Mouse (Mus musculus): ENCODE data around the gene Sdha. TPM values are rescaled to one million over a fixed set of nuclear protein-coding genes. Genes with fewer than 3 reads are reported as not detected.

Sdha gene
- polyA plus RNA-seq, 1 experiment from 2014 or later: 202 TPM

- no peaks in the 10 kb centered on the region for H3K36me3 ChIP-seq
- H3K4me3 ChIP-seq: no peak overlapping the region
- peaks cover 24% of the 10 kb centered on the region for H3K27me3 ChIP-seq
- no peaks in the 10 kb centered on the region for H3K9me3 ChIP-seq
- no peak overlapping the region for H3K4me2 ChIP-seq
- WGBS: 83% methylated on average over 7 of the region's 7 CpGs
- H3K4me1 ChIP-seq (replicated peaks): peaks cover 7% of the 10 kb centered on the region
- H3K27ac ChIP-seq: no peak overlapping the region
- no peak for ATAC-seq (ENCODE audit: low FRiP score)
- H3K9ac ChIP-seq: no peak overlapping the region
Observed at GRCm38 (mm10) chr13:74296376-74296775, 53.7 kb downstream of the Sdha start.

GRCm38 (mm10) chr13:74292167-74292566, 57.9 kb downstream of the Sdha start, which contains the start of gene Ahrr:
TSS of gene Ahrr (minus strand) at chr13:74292331.
- Histone ChIP-seq H3K4me1 (replicated peaks) (peaks cover 7% of the 10 kb centered on the region), H3K4me3 (peak within 1 kb of the TSS; percentile 28), H3K27ac (no peak within 1 kb of the TSS), H3K4me2 (peak within 1 kb of the TSS; percentile 56), H3K9me3 (no peaks in the 10 kb centered on the region), H3K27me3 (peaks cover 32% of the 10 kb centered on the region), H3K36me3 (no peaks in the 10 kb centered on the region), H3K9ac (peak within 1 kb of the TSS; percentile 52)
- no peak for ATAC-seq (ENCODE audit: low FRiP score)
- WGBS: 1% methylated on average over 27 of the region's 27 CpGs

GRCm38 (mm10) chr13:74289646-74290045, 60.4 kb downstream of the Sdha start:
- Histone ChIP-seq H3K4me3 (no peak overlapping the region), H3K4me1 (replicated peaks) (peaks cover 7% of the 10 kb centered on the region), H3K27me3 (peaks cover 32% of the 10 kb centered on the region), H3K4me2 (no peak overlapping the region), H3K36me3 (no peaks in the 10 kb centered on the region), H3K9ac (no peak overlapping the region), H3K27ac (no peak overlapping the region), H3K9me3 (no peaks in the 10 kb centered on the region)
- 83% methylated on average over 5 of the region's 5 CpGs for WGBS
- no peak for ATAC-seq (ENCODE audit: low FRiP score)

DNA sequence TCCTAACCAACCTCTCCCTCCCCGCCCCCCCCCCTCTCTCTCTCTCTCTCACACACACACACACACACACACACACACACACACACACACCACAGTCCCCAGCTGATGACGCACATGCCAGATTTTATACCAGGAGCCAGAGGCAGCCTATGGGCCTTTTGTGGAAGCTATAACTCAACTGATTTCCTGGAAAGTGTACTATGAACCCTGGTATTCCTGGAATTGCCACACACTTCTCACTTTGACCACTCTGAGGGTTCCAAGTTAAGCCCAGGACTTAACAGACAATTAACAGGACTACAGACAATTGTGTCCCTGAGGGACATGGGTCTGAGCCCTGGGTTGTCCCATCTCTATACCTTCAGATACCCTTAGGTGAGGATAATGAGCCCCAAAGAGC, 67.8 kb downstream of the Sdha start:
- no peaks in the 10 kb centered on the region for H3K27me3 ChIP-seq
- WGBS: 81% methylated on average over 1 of the region's 2 CpGs

DNA sequence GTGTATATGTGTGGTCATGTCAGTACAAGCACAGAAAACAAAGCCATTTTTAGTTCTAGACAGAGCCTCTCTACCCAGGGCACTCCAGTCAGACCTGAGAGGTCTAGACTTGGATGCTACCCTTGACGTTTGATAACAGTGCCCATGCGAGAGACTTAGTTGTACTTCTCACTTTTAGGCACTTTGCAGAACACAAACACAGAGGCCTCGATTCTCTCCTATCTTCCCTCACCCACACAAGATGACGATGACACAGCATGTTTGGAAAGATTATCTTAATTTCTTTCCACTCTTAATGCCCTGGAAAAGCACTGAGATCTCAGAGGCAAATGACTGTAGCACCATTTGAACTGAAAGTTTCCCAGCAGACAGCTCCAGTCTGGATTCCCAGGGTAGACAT, 74.4 kb downstream of the Sdha start:
- WGBS: 89% methylated on average over 4 of the region's 4 CpGs
- no peak overlapping the region for H3K9ac ChIP-seq
- H3K4me3 ChIP-seq: no peak overlapping the region
- H3K4me1 ChIP-seq (replicated peaks): no peaks in the 10 kb centered on the region
- ATAC-seq (ENCODE audit: low FRiP score): no peak
- H3K27me3 ChIP-seq: no peaks in the 10 kb centered on the region
- H3K36me3 ChIP-seq: no peaks in the 10 kb centered on the region
- H3K9me3 ChIP-seq: no peaks in the 10 kb centered on the region
- H3K27ac ChIP-seq: no peak overlapping the region
- H3K4me2 ChIP-seq: no peak overlapping the region

More for the DNA sequence above, 67.8 kb downstream of the Sdha start:
- Histone ChIP-seq H3K4me3 (no peak overlapping the region), H3K9me3 (no peaks in the 10 kb centered on the region), H3K27ac (no peak overlapping the region), H3K4me2 (no peak overlapping the region), H3K36me3 (no peaks in the 10 kb centered on the region), H3K4me1 (replicated peaks) (no peaks in the 10 kb centered on the region), H3K9ac (no peak overlapping the region)
- ATAC-seq (ENCODE audit: low FRiP score): no peak

Other genes starting within 250 kb of the Sdha start
- gene Slc9a3, start 228.8 kb downstream of the Sdha start, polyA plus RNA-seq (2015; fragmentation: Nextera tagmentation; extraction: Ambion mirVana): 0.04 TPM in 2 replicates
- 113 and 114 TPM in 2 replicates for gene Exoc3, start 141.5 kb downstream of the Sdha start, polyA plus RNA-seq (2015; fragmentation: Nextera tagmentation; extraction: Ambion mirVana)
- 0.49 and 0.61 TPM in 2 replicates for gene Ahrr, start 57.9 kb downstream of the Sdha start, polyA plus RNA-seq (2015; fragmentation: Nextera tagmentation; extraction: Ambion mirVana)
- gene Pdcd6, start 32.7 kb downstream of the Sdha start, polyA plus RNA-seq (2015; fragmentation: Nextera tagmentation; extraction: Ambion mirVana): 119 and 123 TPM in 2 replicates
- 50.7 and 50.9 TPM in 2 replicates for gene Ccdc127, start within 50 bp of the Sdha start, polyA plus RNA-seq (2015; fragmentation: Nextera tagmentation; extraction: Ambion mirVana)
- gene Lrrc14b, start 13.7 kb upstream of the Sdha start, polyA plus RNA-seq (2015; fragmentation: Nextera tagmentation; extraction: Ambion mirVana): not detected in 2 replicates
- 5.8 and 6.5 TPM in 2 replicates for gene Zfp72, start 40.6 kb upstream of the Sdha start, polyA plus RNA-seq (2015; fragmentation: Nextera tagmentation; extraction: Ambion mirVana)
- gene Ftl1-ps1, start 49.4 kb upstream of the Sdha start, polyA plus RNA-seq (2015; fragmentation: Nextera tagmentation; extraction: Ambion mirVana): 109 TPM in 2 replicates
- 17.3 and 17.8 TPM in 2 replicates for gene Zfp825, start 143.7 kb upstream of the Sdha start, polyA plus RNA-seq (2015; fragmentation: Nextera tagmentation; extraction: Ambion mirVana)